In the genomic region with DNA sequence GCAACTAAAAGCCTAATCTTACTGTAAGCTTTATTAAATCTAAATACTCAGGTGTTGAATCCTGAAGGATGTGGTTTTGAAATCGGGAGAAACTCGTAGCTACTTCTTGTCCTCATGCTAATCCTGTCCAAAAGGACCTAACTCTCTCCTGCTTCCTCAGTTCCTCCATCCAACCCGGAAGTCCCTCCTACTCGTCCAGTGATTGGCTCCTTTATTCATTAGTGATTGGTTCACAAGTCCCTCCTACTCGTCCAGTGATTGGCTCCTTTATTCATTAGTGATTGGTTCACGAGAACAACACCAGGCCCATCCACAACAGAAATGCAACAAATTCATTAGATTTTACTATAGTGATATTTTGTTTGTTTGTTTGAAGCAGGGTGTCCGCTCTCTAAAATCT, we compare ENCODE assay signal across 26 mouse cellular contexts.
DNase-seq lines count a peak whose midpoint lies in the region; ATAC-seq and TF ChIP-seq lines count a peak whose summit lies in the region.
"Had no signal": no experiment of that assay in that cellular context is flagged by ENCODE, and none has a peak within 500 bp of the region (broad histone marks: within the 10 kb centered on the region; RNA-seq: fewer than 3 reads in every experiment).

No protein-coding gene starts in this region.

- peak overlapping the region; percentile 87 for H3K4me3 ChIP-seq in testis, adult 2 months (ENCODE audit: control insufficient read depth, low read depth, low read length)
- H3K4me3 ChIP-seq in myocyte = peak overlapping the region; percentile 30
- H3K4me3 ChIP-seq in intestine, postnatal 0 days (ENCODE audit: low read depth, low read length) = no peak overlapping the region
- H3K4me3 ChIP-seq: forebrain, embryonic 10.5 days; forebrain, embryonic 13.5 days; heart, embryonic 12.5 days; heart, embryonic 15.5 days; hindbrain, embryonic 10.5 days; hindbrain, embryonic 13.5 days; intestine, embryonic 15.5 days had no signal

- no peak for DNase-seq in testis, postnatal 10 days (ENCODE audit: low spot score)
- DNase-seq in NIH3T3 (ENCODE audit: low read depth) = peak; percentile 82
- DNase-seq in cerebellum, postnatal 10 days = no peak
- no peak for DNase-seq in right cerebral cortex, adult 18-20 months
- DNase-seq: adrenal gland, postnatal 10 days; adrenal gland, postnatal 36 days; cerebellum, adult 18-20 months; cerebellum, adult 9-10 months; cerebellum, postnatal 36 days; forebrain, postnatal 0 days; gastrocnemius, postnatal 25 days; heart, adult 18-20 months; heart, postnatal 10 days; heart, postnatal 36 days had no signal

- H3K27ac ChIP-seq in testis, adult 2 months (ENCODE audit: control insufficient read depth, insufficient read depth, low read depth, low read length) = no peak overlapping the region
- no peak overlapping the region for H3K27ac ChIP-seq in intestine, postnatal 0 days (ENCODE audit: low read depth, low read length)
- H3K27ac ChIP-seq: forebrain, embryonic 10.5 days; forebrain, embryonic 13.5 days; heart, embryonic 15.5 days; hindbrain, embryonic 10.5 days; hindbrain, embryonic 13.5 days; intestine, embryonic 15.5 days had no signal

- no peaks in the 10 kb centered on the region for H3K36me3 ChIP-seq in testis, adult 2 months (ENCODE audit: control insufficient read depth, insufficient read depth, low read length)
- no peaks in the 10 kb centered on the region for H3K36me3 ChIP-seq in myocyte (ENCODE audit: control insufficient read depth, insufficient read depth)
- H3K36me3 ChIP-seq in intestine, postnatal 0 days (ENCODE audit: control insufficient read depth, insufficient read depth) = no peaks in the 10 kb centered on the region
- H3K36me3 ChIP-seq: forebrain, embryonic 10.5 days; heart, embryonic 12.5 days; heart, embryonic 15.5 days; hindbrain, embryonic 10.5 days; hindbrain, embryonic 13.5 days; intestine, embryonic 15.5 days had no signal

- no peak for ATAC-seq in intestine, postnatal 0 days
- ATAC-seq: activated CD4-positive, CD25-positive, alpha-beta regulatory T cell, adult 4 months; forebrain, embryonic 13.5 days; forebrain, postnatal 0 days; hindbrain, embryonic 16.5 days; intestine, embryonic 15.5 days had no signal

- H3K27me3 ChIP-seq in testis, adult 2 months (ENCODE audit: control insufficient read depth, insufficient read depth, low read length) = no peaks in the 10 kb centered on the region
- no peaks in the 10 kb centered on the region for H3K27me3 ChIP-seq in myocyte (ENCODE audit: control insufficient read depth, insufficient read depth, insufficient read length)
- no peaks in the 10 kb centered on the region for H3K27me3 ChIP-seq in intestine, postnatal 0 days (replicated peaks; ENCODE audit: control insufficient read depth, insufficient read depth, low read length)
- H3K27me3 ChIP-seq: forebrain, embryonic 13.5 days; heart, embryonic 12.5 days; heart, embryonic 15.5 days; hindbrain, embryonic 13.5 days; intestine, embryonic 15.5 days had no signal

- H3K9ac ChIP-seq in intestine, postnatal 0 days (ENCODE audit: low read depth, low read length) = no peak overlapping the region
- H3K9ac ChIP-seq: forebrain, embryonic 13.5 days; forebrain, postnatal 0 days; heart, embryonic 12.5 days; heart, embryonic 15.5 days; hindbrain, embryonic 13.5 days; intestine, embryonic 15.5 days had no signal

- H3K4me2 ChIP-seq in myocyte (ENCODE audit: low read depth) = no peak overlapping the region
- no peak overlapping the region for H3K4me2 ChIP-seq in intestine, postnatal 0 days (replicated peaks; ENCODE audit: low read depth)
- H3K4me2 ChIP-seq: forebrain, embryonic 13.5 days; heart, embryonic 12.5 days; heart, embryonic 15.5 days; hindbrain, embryonic 13.5 days; intestine, embryonic 15.5 days had no signal

- no peak for TF ChIP-seq CTCF in testis, adult 2 months (IDR thresholded peaks at IDR 0.05; ENCODE audit: control insufficient read depth, insufficient read depth, insufficient replicate concordance, low read depth, low read length)
- no peak for TF ChIP-seq CTCF in intestine, postnatal 0 days (IDR thresholded peaks at IDR 0.05; ENCODE audit: low read depth)

- 90% methylated on average over 7 of the region's 7 CpGs for WGBS in intestine, postnatal 0 days

- H3ac ChIP-seq in myocyte (ENCODE audit: control insufficient read depth, insufficient read length) = no peak overlapping the region

- H3K9me3 ChIP-seq in intestine, postnatal 0 days (ENCODE audit: control insufficient read depth) = no peaks in the 10 kb centered on the region
- H3K9me3 ChIP-seq: forebrain, embryonic 10.5 days; forebrain, embryonic 13.5 days; heart, embryonic 12.5 days; heart, embryonic 15.5 days; hindbrain, embryonic 10.5 days; hindbrain, embryonic 13.5 days; intestine, embryonic 15.5 days had no signal

- H3K4me1 ChIP-seq in testis, adult 2 months (ENCODE audit: control insufficient read depth, insufficient read depth, low read length) = no peaks in the 10 kb centered on the region
- no peaks in the 10 kb centered on the region for H3K4me1 ChIP-seq in intestine, postnatal 0 days (replicated peaks; ENCODE audit: control insufficient read depth, insufficient read depth, low read length)
- H3K4me1 ChIP-seq: forebrain, embryonic 10.5 days; forebrain, embryonic 13.5 days; heart, embryonic 12.5 days; heart, embryonic 15.5 days; hindbrain, embryonic 10.5 days; hindbrain, embryonic 13.5 days; intestine, embryonic 15.5 days had no signal

- TF ChIP-seq POLR2A in testis, adult 2 months (IDR thresholded peaks at IDR 0.05; ENCODE audit: control insufficient read depth, low read depth, low read length) = no peak
- no peak for TF ChIP-seq POLR2A in myocyte (IDR thresholded peaks at IDR 0.05; ENCODE audit: insufficient read length, low read depth)

- peaks cover 13% of the 10 kb centered on the region for H3K79me2 ChIP-seq in myocyte (ENCODE audit: control insufficient read depth, insufficient read depth)

TF ChIP-seq in myocyte, 11 proteins besides CTCF, POLR2A, EP300 and RAD21:
- TF ChIP-seq MAX (IDR thresholded peaks at IDR 0.05; ENCODE audit: low read depth) (no peak), REST (IDR thresholded peaks at IDR 0.05; ENCODE audit: insufficient read depth, insufficient read length) (no peak), TCF3 (IDR thresholded peaks at IDR 0.05; ENCODE audit: insufficient read length, low read depth) (no peak), E2F4 (IDR thresholded peaks at IDR 0.05; ENCODE audit: insufficient read depth) (no peak), USF1 (IDR thresholded peaks at IDR 0.05; ENCODE audit: low read depth) (no peak), TCF12 (IDR thresholded peaks at IDR 0.05; ENCODE audit: insufficient read depth, poor library complexity, severe bottlenecking) (no peak), POLR2AphosphoS2 (IDR thresholded peaks at IDR 0.05; ENCODE audit: insufficient read length, low read depth) (no peak), SRF (IDR thresholded peaks at IDR 0.05; ENCODE audit: control insufficient read depth, insufficient read length, low read depth) (no peak), MYOG (IDR thresholded peaks at IDR 0.05; ENCODE audit: control insufficient read depth in 1 of 3, insufficient read depth in 1 of 3, insufficient read length in 2 of 3, low read depth in 2 of 3) (no peak), MYOD1 (IDR thresholded peaks at IDR 0.05; ENCODE audit: control insufficient read depth in 1 of 3, insufficient read length in 2 of 3, low read depth in 2 of 3) (no peak), CEBPB (IDR thresholded peaks at IDR 0.05; ENCODE audit: insufficient read depth, poor library complexity, severe bottlenecking) (no peak)
